Mouse (Mus musculus) thymus, adult 2 months (tissue): ENCODE results near the gene Sox6. TPM values are rescaled to one million over a fixed set of nuclear protein-coding genes. Genes with fewer than 3 reads are reported as not detected.

Experiments
- DNase-seq: peaks from one replicate; pipeline ENCODE4 v3.0.0; 2021
- H3K27ac ChIP-seq: fragments of 200-500 bp; 2 replicates; pipeline ENCODE4 v1.5.1; 2012; ENCODE audit warnings: low read length, control low read depth; ENCODE audit not compliant: control insufficient read depth, insufficient read depth
- H3K27me3 ChIP-seq: fragments of 200-500 bp; 2 replicates; pipeline ENCODE4 v1.6.1; 2012; ENCODE audit warnings: mild to moderate bottlenecking, low read length, moderate library complexity, mixed read lengths; ENCODE audit not compliant: control insufficient read depth, insufficient read depth
- H3K36me3 ChIP-seq: fragments of 200-500 bp; 2 replicates; pipeline ENCODE4 v1.6.1; 2012; ENCODE audit warnings: mild to moderate bottlenecking, low read length, moderate library complexity; ENCODE audit not compliant: control insufficient read depth, insufficient read depth
- H3K4me1 ChIP-seq: fragments of 200-500 bp; replicated peaks from 2 replicates; pipeline ENCODE4 v1.6.1; 2012; ENCODE audit warnings: low read length; ENCODE audit not compliant: control insufficient read depth, insufficient read depth
- H3K4me3 ChIP-seq: fragments of 200-500 bp; 2 replicates; pipeline ENCODE4 v1.5.1; 2012; ENCODE audit warnings: mild to moderate bottlenecking, low read length, control low read depth, moderate library complexity; ENCODE audit not compliant: control insufficient read depth, insufficient read depth
- CTCF ChIP-seq: fragments of 200-500 bp; IDR thresholded peaks from 2 replicates; pipeline ENCODE4 v1.5.1; 2012; ENCODE audit warnings: mild to moderate bottlenecking, control low read depth, low read length, moderate library complexity, borderline replicate concordance; ENCODE audit not compliant: control insufficient read depth, poor library complexity, insufficient read depth; ENCODE audit errors: extremely low read depth
- POLR2A ChIP-seq: fragments of 200-500 bp; IDR thresholded peaks from 2 replicates; pipeline ENCODE4 v1.6.1; 2012; ENCODE audit warnings: mild to moderate bottlenecking, low read length, control low read depth, moderate library complexity; ENCODE audit not compliant: control insufficient read depth, poor library complexity, insufficient read depth; ENCODE audit errors: extremely low read depth
- WGBS: fragments of 180-500 bp; shearing (Covaris S2); methylation state at CpG from one replicate; pipeline ENCODE4 v1.1.7; 2018; 5-methylcytosine and 5-hydroxymethylcytosine counted together
- polyA plus RNA-seq: library from polyadenylated mRNA; depleted of rRNA; stranded (reverse); fragments of >200 nt; gene quantifications from 2 replicates; pipeline ENCODE4 v1.2.3, GENCODE M21; 2012

Sox6 gene
- polyA plus RNA-seq, 1 experiment = 2.1 TPM

- TF ChIP-seq POLR2A (no peak), CTCF (no peak)
- 93% methylated on average over 2 of the region's 2 CpGs for WGBS
- no peak overlapping the region for H3K27ac ChIP-seq
These were observed 366.8 kb downstream of the Sox6 start for GRCm38 (mm10) chr7:115671749-115672148.

GRCm38 (mm10) chr7:115671272-115671671, 367.3 kb downstream of the Sox6 start:
- H3K27me3 ChIP-seq = no peaks in the 10 kb centered on the region
- H3K36me3 ChIP-seq = no peaks in the 10 kb centered on the region
- H3K4me3 ChIP-seq = no peak overlapping the region
- 90% methylated on average over 4 of the region's 4 CpGs for WGBS
- no peak for DNase-seq
- H3K27ac ChIP-seq = no peak overlapping the region
- no peaks in the 10 kb centered on the region for H3K4me1 ChIP-seq
- TF ChIP-seq POLR2A (no peak), CTCF (no peak)

More at GRCm38 (mm10) chr7:115671749-115672148, 366.8 kb downstream of the Sox6 start:
- Histone ChIP-seq H3K4me1 (no peaks in the 10 kb centered on the region), H3K4me3 (no peak overlapping the region), H3K27me3 (no peaks in the 10 kb centered on the region), H3K36me3 (no peaks in the 10 kb centered on the region)
- no peak for DNase-seq

- Histone ChIP-seq H3K27me3 (no peaks in the 10 kb centered on the region), H3K4me3 (no peak overlapping the region), H3K36me3 (no peaks in the 10 kb centered on the region), H3K27ac (no peak overlapping the region), H3K4me1 (no peaks in the 10 kb centered on the region)
- WGBS = 79% methylated on average over 6 of the region's 6 CpGs
- DNase-seq = no peak
- no peak for TF ChIP-seq POLR2A
- no peak for TF ChIP-seq CTCF
These were observed 369.2 kb downstream of the Sox6 start for GRCm38 (mm10) chr7:115669207-115670004.

GRCm38 (mm10) chr7:115666686-115667382, 371.8 kb downstream of the Sox6 start:
- no peak for DNase-seq
- no peak for TF ChIP-seq POLR2A
- no peak for TF ChIP-seq CTCF
- Histone ChIP-seq H3K4me3 (no peak overlapping the region), H3K27ac (no peak overlapping the region), H3K36me3 (no peaks in the 10 kb centered on the region), H3K4me1 (no peaks in the 10 kb centered on the region), H3K27me3 (no peaks in the 10 kb centered on the region)
- 87% methylated on average over 18 of the region's 18 CpGs for WGBS

GRCm38 (mm10) chr7:115663399-115663798, 375.2 kb downstream of the Sox6 start:
- Histone ChIP-seq H3K4me1 (no peaks in the 10 kb centered on the region), H3K27me3 (no peaks in the 10 kb centered on the region), H3K36me3 (no peaks in the 10 kb centered on the region), H3K27ac (no peak overlapping the region), H3K4me3 (no peak overlapping the region)
- WGBS = 97% methylated on average over 6 of the region's 6 CpGs
- no peak for TF ChIP-seq CTCF
- DNase-seq = no peak

GRCm38 (mm10) chr7:115662121-115662520, 376.5 kb downstream of the Sox6 start:
- no peak overlapping the region for H3K27ac ChIP-seq
- 96% methylated on average over 9 of the region's 9 CpGs for WGBS
- TF ChIP-seq POLR2A = no peak
- no peak for TF ChIP-seq CTCF
- DNase-seq = no peak
- no peaks in the 10 kb centered on the region for H3K4me1 ChIP-seq
- H3K27me3 ChIP-seq = no peaks in the 10 kb centered on the region
- H3K4me3 ChIP-seq = no peak overlapping the region
- no peaks in the 10 kb centered on the region for H3K36me3 ChIP-seq
